Mouse (Mus musculus) small intestine, adult 2 months (tissue): Measurements from ENCODE around the gene Odf2.

Experiments
- CTCF ChIP-seq: fragments of 200-500 bp; IDR thresholded peaks from 2 replicates; pipeline ENCODE4 v1.5.1; 2012; ENCODE audit warnings: low read depth, mild to moderate bottlenecking, control low read depth, inconsistent platforms, low read length, moderate library complexity, mixed read lengths; ENCODE audit not compliant: insufficient replicate concordance, insufficient read length; ENCODE audit errors: extremely low read depth
- POLR2A ChIP-seq: fragments of 200-500 bp; IDR thresholded peaks from 2 replicates; pipeline ENCODE4 v1.6.1; 2012; ENCODE audit warnings: low read depth, mild to moderate bottlenecking, control low read depth, inconsistent platforms, low read length, moderate library complexity

DNA sequence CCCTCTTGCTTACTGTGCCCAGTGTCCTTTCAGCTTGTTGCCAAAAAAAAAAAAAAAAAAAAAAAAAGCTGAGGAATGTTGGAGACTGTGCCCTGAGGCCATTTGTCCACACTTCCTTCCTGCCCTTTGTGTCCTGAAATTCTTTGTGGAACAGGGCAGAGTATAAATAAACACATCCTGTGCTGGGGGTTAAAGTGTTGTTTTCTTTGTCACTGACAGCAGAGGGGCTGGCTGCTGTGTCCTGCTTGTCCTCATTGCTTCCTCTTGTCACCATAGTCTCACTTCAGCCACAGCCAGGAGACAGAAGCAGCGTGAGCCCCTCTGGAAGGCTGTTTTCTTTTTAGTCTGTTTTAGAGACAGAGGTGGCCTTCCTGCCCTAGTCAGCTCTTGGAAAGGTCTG is 55.7 kb downstream of the Odf2 start:
- no peak for TF ChIP-seq POLR2A
- TF ChIP-seq CTCF: no peak
